Mouse (Mus musculus) cerebellum, postnatal 4 days (tissue): ENCODE measurements at regions not wholly inside any gene's neighbourhood (a gene's known extent, or its start where the extent isn't known, plus 50 kb on each side); places are given as distances from the start of the nearest gene placed in this dataset.

Experiments
- DNase-seq, 2 experiments: peaks; one replicate each; pipeline ENCODE4 v3.0.0; 2022; ENCODE audit warnings: low spot score in 2 of 2, mixed read lengths in 1 of 2

DNA sequence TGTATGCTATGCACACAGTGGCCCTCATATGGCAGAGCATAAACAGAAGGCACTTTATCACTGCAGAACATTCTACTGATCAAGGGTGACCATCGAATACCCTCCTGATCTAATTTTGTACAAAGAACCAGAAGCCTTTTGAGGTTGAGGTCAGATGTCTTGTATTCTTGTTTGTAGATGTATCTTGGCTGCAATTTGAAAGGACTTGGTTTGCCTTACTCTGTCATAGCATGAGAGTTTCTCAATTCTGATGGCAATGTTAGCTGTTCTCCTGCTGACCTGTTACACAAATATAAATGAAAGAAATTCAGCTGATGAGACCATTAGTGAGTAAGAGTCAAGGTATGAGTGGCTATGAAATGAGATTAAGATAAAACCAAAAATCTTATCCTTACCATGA is 199.1 kb upstream of the Aldoart1 start:
- DNase-seq = no peak

DNA sequence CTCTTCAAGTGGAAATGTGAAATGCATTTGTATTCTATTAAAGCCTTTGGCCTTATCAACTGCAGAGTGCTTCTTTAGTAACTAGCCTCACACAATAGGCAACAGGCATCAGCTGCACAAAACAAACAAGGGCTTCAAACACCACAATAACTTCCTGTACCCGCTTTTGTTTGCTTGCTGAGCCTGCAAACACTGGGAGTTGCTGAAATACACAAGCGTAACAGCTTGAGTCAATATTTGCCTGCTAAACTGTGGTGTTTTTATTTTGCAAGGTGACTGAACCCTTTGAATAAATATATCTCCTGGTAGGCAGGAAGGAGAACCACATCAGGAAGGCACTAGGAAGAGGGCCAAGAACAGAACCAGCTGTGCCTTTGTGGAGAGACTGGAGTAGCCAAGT is 195.4 kb upstream of the Aldoart1 start:
- no peak for DNase-seq

DNA sequence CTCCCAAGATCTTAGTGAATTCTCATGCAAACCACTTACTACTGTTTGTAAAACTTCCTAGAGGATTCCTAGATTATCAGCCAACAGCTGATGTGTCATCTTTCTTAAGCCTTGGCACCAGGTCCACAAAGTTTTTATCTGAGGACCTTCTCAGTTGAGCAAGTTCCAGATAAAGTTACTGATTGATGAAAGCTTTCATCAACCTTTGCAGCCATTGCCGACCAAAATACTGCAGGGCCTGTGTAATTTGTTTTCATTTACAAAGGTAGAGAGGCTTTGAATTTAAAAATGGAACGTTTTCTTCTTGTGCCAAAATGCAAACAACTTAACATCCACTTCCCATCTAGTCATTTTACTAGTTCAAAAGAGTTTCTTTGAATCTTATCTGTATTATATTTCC is 191.9 kb upstream of the Aldoart1 start:
- DNase-seq = no peak

GRCm38 (mm10) chr4:73042672-73043071 is 190.2 kb upstream of the Aldoart1 start:
- peak in 1 of 2 experiments; percentile 6 for DNase-seq

- DNase-seq = no peak
Measured at GRCm38 (mm10) chr4:73041486-73041885, 189.1 kb upstream of the Aldoart1 start.

GRCm38 (mm10) chr4:72997686-72998085 is 145.3 kb upstream of the Aldoart1 start:
- DNase-seq = peak in 1 of 2 experiments; percentile 8

DNA sequence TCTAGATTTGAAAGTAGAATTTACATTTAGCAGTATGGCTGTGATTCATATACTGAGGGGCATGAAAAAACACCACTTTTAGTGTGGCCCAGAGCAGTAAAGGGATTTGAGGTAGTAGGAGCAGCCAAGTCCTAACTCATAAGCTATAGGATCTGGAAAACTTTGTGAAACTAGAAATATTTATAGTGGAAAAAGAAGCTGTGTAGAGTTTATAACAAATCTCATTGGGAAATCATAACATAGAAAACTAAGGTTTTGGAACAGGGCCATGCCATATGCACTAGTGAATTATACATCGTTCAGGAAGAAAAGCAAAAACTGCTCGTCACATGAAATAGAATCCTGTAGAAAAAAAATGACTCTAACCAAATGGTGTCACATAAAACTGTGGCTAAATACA is 143.7 kb upstream of the Aldoart1 start:
- DNase-seq = no peak

DNA sequence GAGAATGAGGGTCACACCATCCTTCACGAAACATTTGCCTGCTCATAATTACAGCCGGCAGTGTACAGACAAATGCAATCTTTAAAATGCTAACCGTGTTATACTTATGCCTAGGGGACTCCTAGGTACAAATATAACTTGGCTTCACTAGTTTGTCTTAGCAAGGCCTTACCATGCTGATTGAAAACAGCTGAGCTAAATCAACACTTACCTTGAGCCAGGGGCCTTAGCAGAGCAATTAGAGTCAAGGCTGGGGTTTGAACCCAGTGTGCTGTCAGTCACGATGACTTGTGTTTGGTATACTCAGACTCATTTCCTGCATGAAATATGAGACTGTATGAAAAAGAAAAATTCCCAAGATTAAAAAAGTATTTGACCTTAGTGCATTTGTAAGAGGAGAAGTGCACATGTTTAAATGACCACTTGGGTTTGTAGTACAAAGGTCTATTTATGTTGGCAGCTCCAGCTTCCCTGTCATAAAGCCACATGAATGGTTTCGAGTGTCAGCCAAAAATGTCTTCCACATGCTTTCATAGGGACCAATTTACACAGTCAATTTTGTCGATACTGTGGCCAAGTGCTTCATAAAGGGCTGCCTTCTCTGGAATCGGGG is 94.0 kb upstream of the Aldoart1 start:
- DNase-seq = no peak

DNA sequence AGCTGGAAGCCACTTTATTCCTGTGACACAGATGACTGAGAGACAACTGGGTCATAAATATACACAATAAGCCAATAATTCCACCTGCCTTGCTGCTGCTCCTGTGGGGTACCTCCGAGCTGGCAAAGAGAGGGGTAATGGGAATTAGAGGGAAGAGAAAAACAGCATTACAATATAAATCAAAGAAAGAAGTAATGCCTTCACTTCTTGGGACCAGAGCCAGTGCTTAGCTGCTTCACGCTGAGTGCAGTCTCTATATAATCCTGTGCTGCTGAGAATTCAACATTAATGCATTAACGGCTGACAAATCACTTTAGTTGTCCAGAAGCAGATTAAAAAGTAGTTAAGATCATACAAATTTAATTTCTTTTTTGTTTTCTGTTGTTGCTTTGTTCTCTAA is 71.0 kb upstream of the Aldoart1 start:
- no peak for DNase-seq

DNA sequence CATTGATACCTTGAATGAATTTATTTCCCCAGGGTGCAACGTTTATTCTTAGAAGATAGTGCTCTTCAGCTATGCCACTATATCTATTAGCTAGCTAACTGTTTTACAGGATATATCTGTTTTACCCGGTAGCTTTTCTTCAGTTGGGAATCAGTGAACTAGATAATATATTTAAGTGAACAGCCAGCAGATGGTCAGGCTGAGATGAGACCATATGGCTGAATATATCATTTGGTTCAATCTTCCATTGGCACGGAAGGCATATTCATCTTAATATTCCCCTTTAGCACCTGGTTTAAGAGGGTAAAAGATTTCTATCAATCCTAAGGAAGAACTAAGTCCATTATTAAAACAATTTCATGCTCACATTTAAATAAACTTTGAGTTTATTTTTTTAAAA is 62.6 kb upstream of the Aldoart1 start:
- DNase-seq = no peak
